Mouse (Mus musculus): ENCODE data around the gene Tra2b.

Tra2b gene

DNA sequence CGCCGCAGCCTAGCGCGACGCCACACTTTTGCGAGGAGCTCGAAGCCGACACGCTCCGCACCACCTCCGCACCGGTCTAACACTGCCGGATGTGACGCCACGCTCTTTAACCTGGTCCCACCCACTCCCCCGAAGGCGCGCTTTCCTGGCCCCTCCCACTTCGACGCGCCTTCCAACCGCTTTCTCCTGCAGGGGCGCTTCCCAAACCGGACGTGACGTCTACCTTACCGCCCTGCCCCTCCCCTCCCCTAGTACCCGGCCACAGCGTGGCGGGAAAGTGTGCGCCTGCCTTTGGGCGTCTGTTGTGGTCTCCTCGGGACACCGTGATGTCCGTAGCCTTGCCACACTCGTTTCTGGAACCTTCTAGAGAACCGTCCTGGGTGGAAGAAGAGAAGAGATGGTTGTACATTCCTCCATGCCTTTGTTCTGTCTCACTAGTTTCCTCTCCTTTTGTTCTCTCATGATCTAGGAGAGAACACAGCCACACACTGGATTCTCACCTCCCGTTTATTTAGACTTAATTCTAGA lies at the start of gene Tra2b:
Tra2b (minus strand) TSS at position 157 of the 528 bp plus-strand sequence.
- under 1% methylated on average over 38 of the region's 38 CpGs for WGBS

- WGBS = 8% methylated on average over 1 of the region's 1 CpGs
Observed at GRCm38 (mm10) chr16:22310649-22311048, 44.8 kb upstream of the Tra2b start.

DNA sequence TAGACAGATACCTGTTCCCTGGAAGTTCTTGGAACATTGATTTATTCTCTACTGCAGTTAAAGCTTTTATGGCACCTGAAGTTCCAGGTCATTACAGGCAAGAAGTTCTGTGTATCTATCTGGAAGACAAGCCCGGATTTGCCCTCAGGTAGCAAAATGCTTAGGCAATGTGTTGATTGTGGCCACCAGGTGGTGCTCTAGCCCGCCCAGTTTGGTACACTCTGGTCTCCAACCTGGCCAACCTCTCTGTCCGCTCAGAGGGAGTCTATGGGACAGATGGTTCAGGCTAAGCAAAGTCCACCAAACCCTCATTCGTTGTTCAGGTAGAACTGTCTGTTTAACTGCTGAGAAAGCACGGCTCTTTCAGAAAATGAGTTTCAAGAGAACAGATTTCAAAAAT lies 36.8 kb upstream of the Tra2b start:
- WGBS = 20% methylated on average over 5 of the region's 5 CpGs

GRCm38 (mm10) chr16:22301378-22301777 lies 35.6 kb upstream of the Tra2b start:
- 65% methylated on average over 3 of the region's 3 CpGs for WGBS

GRCm38 (mm10) chr16:22296901-22297300 lies 31.1 kb upstream of the Tra2b start:
- whole genome bisulfite sequencing = 60% methylated on average over 6 of the region's 6 CpGs

DNA sequence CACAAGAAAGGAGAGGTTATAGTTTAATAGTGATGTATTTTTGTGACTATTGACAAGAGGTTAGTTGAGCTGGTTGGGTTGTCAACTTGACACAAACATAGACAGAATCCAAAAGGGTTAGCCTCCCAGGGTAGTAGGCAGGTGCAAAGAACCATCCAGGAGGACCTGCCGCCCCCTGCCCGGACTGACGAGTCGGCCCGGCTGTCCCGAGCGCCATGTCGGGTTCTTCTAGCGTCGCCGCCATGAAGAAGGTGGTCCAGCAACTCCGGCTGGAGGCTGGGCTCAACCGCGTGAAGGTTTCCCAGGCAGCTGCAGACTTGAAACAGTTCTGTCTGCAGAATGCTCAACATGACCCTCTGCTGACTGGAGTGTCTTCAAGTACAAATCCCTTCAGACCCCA lies 29.0 kb upstream of the Tra2b start:
- WGBS = 90% methylated on average over 14 of the region's 14 CpGs

DNA sequence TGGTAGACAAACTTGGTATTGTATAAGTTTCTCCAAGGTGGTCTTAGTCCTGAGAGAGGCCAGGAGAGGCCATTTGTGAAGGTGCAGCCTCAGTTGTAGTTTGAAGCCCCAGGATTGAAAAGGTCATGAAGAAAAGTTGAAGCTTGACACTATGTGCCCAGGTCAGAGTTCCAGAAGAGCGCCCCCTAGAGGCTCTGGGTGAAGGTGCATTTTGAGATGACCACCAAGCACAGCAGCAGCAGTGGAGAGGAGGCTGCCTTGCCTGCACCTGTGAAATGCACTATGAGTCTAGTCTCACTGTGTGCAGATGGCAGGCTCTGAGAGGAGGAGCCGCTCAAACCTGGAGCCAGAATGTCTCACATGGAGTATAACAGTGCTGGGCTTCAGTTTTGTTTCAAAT lies 27.8 kb upstream of the Tra2b start:
- WGBS = 54% methylated on average over 2 of the region's 2 CpGs

- 76% methylated on average over 4 of the region's 4 CpGs for WGBS
Observed at GRCm38 (mm10) chr16:22292394-22292793, 26.6 kb upstream of the Tra2b start.

- 19% methylated on average over 2 of the region's 2 CpGs for WGBS
Observed at GRCm38 (mm10) chr16:22289643-22290042, 23.8 kb upstream of the Tra2b start.

- WGBS = 93% methylated on average over 1 of the region's 1 CpGs
Observed at GRCm38 (mm10) chr16:22286996-22287395, 21.2 kb upstream of the Tra2b start.

DNA sequence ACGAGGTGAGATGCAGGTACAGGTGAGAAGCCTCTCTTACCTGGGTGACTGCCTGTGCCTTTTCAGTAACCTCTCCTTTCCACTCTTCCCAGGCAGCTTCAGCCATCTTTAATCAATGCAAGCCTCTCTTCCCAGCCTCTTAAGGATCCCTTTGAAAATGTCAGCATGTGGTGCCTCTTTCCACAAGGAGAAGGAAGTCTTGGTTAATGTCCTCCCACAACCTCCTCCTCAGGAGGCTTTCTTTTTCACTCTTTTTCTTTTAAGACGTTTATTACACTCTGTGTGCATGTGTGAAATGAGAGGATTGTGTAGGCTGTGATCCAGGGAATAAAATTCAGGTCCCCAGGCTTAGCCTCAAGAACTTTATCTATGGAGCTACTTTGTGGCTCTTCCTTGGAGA lies 9.3 kb upstream of the Tra2b start:
- WGBS = 42% methylated on average over 2 of the region's 2 CpGs

- 80% methylated on average over 3 of the region's 3 CpGs for WGBS
Observed at GRCm38 (mm10) chr16:22270491-22270890, 4.7 kb upstream of the Tra2b start.

- WGBS = 41% methylated on average over 8 of the region's 8 CpGs
Observed at GRCm38 (mm10) chr16:22266384-22266783, 579 bp upstream of the Tra2b start.

GRCm38 (mm10) chr16:22264962-22265848 lies 600 bp downstream of the Tra2b start:
- WGBS = under 1% methylated on average over 71 of the region's 81 CpGs

GRCm38 (mm10) chr16:22264232-22264961 lies 1.4 kb downstream of the Tra2b start:
- WGBS = under 1% methylated on average over 16 of the region's 16 CpGs

DNA sequence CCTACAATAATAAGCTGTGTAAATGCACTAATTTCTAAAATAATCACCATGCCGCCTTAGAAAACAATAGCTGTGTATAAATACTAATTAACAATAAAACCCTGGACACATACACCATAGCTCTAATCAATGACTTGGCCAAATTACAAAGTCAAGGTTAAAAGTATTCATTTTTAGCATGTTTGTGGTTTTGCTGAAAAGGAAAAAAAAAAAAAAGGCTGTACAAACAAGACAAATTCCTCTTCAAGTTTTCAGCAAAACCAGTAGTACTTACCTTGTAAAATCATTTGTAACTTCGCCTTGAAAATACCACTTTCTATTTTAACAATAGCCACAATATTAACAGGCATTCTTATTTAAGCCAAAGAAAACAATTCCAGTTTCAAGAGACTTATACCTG lies 4.2 kb downstream of the Tra2b start:
- WGBS = 50% methylated on average over 2 of the region's 2 CpGs

- WGBS = 20% methylated on average over 3 of the region's 3 CpGs
Observed at GRCm38 (mm10) chr16:22260423-22261143, 5.2 kb downstream of the Tra2b start.

GRCm38 (mm10) chr16:22252255-22252654 lies 13.6 kb downstream of the Tra2b start:
- WGBS = 58% methylated on average over 6 of the region's 6 CpGs

DNA sequence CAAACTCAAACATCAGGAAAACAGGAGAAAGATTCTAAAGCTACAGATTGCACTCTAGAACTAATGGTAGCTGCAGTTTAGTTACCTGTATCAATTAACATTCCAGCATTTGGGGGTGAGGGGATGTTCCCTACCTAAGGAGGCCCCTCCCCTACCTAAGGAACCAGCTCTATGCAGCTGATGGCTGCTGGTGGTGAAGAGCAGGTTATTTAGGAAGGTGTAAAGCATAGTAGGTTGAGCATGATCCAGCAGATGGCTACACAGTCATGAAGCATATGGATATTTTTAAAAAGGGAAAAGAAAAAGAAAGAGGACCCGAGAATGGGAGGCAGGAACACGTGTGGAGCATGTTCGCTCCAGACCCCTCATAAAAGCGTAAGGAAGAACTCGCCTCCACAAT lies 15.5 kb downstream of the Tra2b start:
- WGBS = 72% methylated on average over 5 of the region's 5 CpGs

DNA sequence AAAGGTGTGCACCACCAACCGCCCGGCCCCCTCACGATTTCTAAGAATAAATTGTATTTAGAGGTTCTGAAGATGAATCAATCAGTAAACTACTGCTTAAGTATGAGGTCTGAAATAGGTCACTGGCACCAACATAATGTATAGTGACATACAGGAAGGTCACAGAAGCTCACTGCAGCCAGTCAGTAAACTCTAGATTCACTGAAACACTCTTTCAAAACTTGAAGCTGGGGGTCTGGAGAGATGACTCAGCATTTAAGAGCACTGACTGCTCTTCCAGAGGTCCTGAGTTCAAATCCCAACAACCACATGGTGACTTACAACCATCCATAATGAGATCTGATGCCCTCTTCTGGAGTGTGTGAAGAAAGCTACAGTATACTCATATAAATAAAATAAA lies 16.1 kb downstream of the Tra2b start:
- WGBS = 90% methylated on average over 3 of the region's 3 CpGs

DNA sequence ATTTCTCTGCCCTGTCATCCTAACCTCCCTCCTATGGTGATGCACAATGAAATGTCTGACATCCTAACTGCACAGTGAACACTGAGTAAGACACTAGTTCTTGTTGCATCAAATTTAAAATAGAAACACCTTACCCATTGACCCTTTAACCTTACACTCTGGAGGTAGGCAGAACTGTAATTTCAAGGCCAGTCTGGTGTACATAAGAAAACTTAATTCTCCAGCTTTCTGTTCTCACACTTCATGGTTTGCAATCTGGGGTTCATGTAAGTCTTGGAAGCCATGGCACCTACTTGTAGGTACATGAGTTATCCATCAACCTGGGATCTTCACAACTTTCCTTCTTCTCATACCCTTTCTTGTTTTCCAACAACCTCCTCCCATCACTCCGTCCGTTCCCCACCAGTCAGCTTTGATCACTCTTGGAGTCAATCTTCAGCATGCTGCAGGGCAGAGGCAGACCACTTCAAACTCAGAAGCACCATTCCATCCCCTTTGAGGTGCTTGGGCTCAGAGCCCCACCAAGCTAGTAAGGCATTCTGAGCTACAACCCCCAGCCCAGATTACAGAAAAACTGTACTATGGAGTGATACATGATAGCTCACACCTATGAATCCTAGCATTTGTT lies 23.5 kb downstream of the Tra2b start:
- WGBS = 88% methylated on average over 2 of the region's 2 CpGs
